Mouse (Mus musculus): ENCODE measurements around the gene Nudt1.

DNA sequence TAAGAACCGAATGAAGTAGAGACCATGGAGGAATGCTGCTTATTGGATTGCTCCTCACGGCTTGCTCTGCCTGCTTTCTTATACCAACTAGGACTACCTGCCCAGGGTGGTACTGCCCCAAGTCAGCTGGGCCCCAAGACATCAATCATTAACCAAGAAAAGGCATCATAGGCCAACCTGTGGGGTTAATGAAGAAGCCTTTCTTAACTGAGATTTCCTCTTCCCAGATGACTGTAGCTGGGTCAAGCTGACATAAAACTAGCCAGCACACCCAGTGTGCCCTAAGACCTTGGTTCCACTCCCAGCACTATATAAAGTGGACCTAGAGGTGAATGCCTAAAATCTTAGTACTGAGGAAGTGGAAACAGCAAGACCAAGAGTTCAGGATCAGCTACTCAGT lies 32.3 kb upstream of the Nudt1 start:
- TF ChIP-seq CTCF (IDR thresholded peaks at IDR 0.05; ENCODE audit: low read depth, low read length) (no peak), POLR2A (IDR thresholded peaks at IDR 0.05; ENCODE audit: insufficient read depth, low read length) (no peak), EP300 (IDR thresholded peaks at IDR 0.05; ENCODE audit: insufficient read depth, low read depth, low read length) (no peak)

All from ES-Bruce4 (cell line).